Mouse (Mus musculus) liver, embryonic 12.5 days (tissue): ENCODE measurements around the gene 2610318N02Rik. TPM values are rescaled to one million over a fixed set of nuclear protein-coding genes. Genes with fewer than 3 reads are reported as not detected.

Source experiments
- ATAC-seq: fragments of 200-750 bp; cut with Nextera tagmentation; 2 replicates; pipeline ENCODE4 v1.8.0; 2017; ENCODE audit warnings: moderate number of reproducible peaks, mild to moderate bottlenecking, moderate library complexity
- H3K27ac ChIP-seq: fragments of 300-500 bp; sonication (generic); 2 replicates; pipeline ENCODE4 v1.5.1; 2016; ENCODE audit warnings: mild to moderate bottlenecking
- H3K27me3 ChIP-seq: fragments of 300-500 bp; sonication (generic); replicated peaks from 2 replicates; pipeline ENCODE4 v1.6.1; 2016; ENCODE audit warnings: mild to moderate bottlenecking, moderate library complexity
- H3K36me3 ChIP-seq: fragments of 300-500 bp; sonication (generic); 2 replicates; pipeline ENCODE4 v1.6.1; 2016; ENCODE audit warnings: mild to moderate bottlenecking, moderate library complexity
- H3K4me1 ChIP-seq: fragments of 300-500 bp; sonication (generic); 2 replicates; pipeline ENCODE4 v1.6.1; 2016
- H3K4me2 ChIP-seq: fragments of 300-500 bp; sonication (generic); 2 replicates; pipeline ENCODE4 v1.6.1; 2016; ENCODE audit warnings: mild to moderate bottlenecking, moderate library complexity
- H3K4me3 ChIP-seq: fragments of 300-500 bp; sonication (generic); 2 replicates; pipeline ENCODE4 v1.5.1; 2016; ENCODE audit warnings: mild to moderate bottlenecking, moderate library complexity
- H3K9ac ChIP-seq: fragments of 300-500 bp; sonication (generic); 2 replicates; pipeline ENCODE4 v1.6.1; 2016; ENCODE audit warnings: mild to moderate bottlenecking, moderate library complexity
- H3K9me3 ChIP-seq: fragments of 300-500 bp; sonication (generic); replicated peaks from 2 replicates; pipeline ENCODE4 v1.6.1; 2016; ENCODE audit warnings: mild to moderate bottlenecking, moderate library complexity
- WGBS: fragments of 180-500 bp; shearing (Covaris S2); methylation state at CpG from one replicate; pipeline ENCODE4 v1.1.7; 2016; ENCODE audit not compliant: insufficient replicate concordance; 5-methylcytosine and 5-hydroxymethylcytosine counted together
- polyA plus RNA-seq: library from polyadenylated mRNA; unstranded; fragments of >200 nt; fragmentation: Nextera tagmentation; extraction: Ambion mirVana; gene quantifications from 2 replicates; pipeline ENCODE4 v1.2.1, GENCODE M21; 2016

2610318N02Rik gene
- polyA plus RNA-seq, 1 experiment from 2014 or later: 33.4 TPM

DNA sequence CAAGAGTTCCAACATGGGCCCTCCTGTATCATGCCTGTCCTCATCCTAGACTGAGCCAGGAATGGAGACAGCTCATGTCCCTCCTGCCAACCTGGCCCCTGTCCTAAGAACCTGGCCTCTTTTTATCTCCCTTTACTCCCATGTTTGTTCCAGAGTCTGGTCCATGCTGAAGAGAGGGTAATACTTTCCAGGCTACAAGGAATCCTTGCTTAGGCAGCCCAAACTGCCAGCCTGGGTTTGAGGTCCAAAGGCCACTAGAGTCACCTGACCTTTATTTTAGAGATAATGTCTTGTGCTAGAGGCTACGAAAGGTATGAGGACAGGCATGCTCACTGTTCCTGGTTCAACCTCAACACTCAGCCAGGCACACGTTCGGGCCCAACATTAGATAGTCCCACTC is 28.0 kb downstream of the 2610318N02Rik start:
- no peak overlapping the region for H3K9ac ChIP-seq
- 84% methylated on average over 3 of the region's 3 CpGs for WGBS
- ATAC-seq: peak; percentile 45; the same call in 1 of the 2 replicates

DNA sequence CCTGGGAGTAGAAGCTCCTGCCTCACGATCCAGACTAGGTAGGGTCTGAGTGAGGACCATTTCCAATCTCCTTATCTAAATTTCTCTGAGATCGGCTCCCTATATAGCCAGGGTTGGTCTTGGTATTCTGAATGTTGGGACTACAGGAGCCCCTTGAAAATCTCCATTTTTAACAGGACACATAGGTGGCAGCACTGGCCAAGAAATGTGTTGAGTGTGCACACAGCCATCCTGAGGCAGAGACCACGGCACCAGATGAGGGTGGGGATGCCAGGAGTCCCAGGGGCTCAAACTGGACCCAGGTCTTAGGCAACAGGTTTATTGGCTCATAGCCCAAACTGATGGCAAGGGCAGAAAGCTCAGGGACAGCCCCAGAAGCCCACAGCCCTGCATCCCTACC is 36.6 kb downstream of the 2610318N02Rik start:
- 86% methylated on average over 3 of the region's 3 CpGs for WGBS
- Histone ChIP-seq H3K4me3 (no peak overlapping the region), H3K36me3 (peaks cover 95% of the 10 kb centered on the region), H3K27ac (no peak overlapping the region), H3K4me2 (no peak overlapping the region), H3K4me1 (no peaks in the 10 kb centered on the region), H3K9me3 (no peaks in the 10 kb centered on the region), H3K27me3 (no peaks in the 10 kb centered on the region), H3K9ac (no peak overlapping the region)
- no peak for ATAC-seq

More for the DNA sequence above, 28.0 kb downstream of the 2610318N02Rik start:
- no peaks in the 10 kb centered on the region for H3K4me1 ChIP-seq
- H3K36me3 ChIP-seq: peaks cover 100% of the 10 kb centered on the region
- H3K27me3 ChIP-seq: no peaks in the 10 kb centered on the region
- H3K4me2 ChIP-seq: no peak overlapping the region
- no peaks in the 10 kb centered on the region for H3K9me3 ChIP-seq
- no peak overlapping the region for H3K27ac ChIP-seq
- H3K4me3 ChIP-seq: no peak overlapping the region

DNA sequence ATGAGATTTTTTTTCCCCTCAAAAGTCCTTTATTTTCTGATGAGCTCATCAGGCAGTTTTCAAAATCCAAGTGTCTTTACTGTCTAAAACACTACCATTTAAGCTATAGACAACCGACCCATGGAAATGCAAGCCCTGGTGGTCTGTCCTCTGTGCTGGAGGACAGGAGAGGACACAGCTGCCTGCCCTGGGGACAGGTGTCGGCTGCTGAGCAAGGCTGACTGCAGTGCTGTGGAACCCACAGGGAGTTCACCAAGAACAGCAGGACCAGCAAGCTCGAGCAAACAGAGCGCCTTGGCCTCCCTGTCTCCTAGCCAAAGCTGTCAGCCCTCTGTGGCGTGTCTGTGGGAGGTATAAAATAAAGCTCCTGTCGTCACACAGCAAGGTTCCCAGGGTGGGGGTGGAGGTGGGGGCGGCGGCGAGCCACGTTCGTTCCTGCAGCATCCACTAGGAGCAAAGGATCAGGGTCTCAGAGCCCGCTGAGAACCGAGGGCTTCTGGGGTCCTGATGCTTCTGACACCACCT is 38.2 kb downstream of the 2610318N02Rik start:
- Histone ChIP-seq H3K27me3 (no peaks in the 10 kb centered on the region), H3K9me3 (no peaks in the 10 kb centered on the region), H3K27ac (no peak overlapping the region), H3K36me3 (peaks cover 92% of the 10 kb centered on the region), H3K4me1 (no peaks in the 10 kb centered on the region), H3K4me3 (no peak overlapping the region), H3K9ac (no peak overlapping the region), H3K4me2 (no peak overlapping the region)
- WGBS: 86% methylated on average over 13 of the region's 13 CpGs
- ATAC-seq: no peak

DNA sequence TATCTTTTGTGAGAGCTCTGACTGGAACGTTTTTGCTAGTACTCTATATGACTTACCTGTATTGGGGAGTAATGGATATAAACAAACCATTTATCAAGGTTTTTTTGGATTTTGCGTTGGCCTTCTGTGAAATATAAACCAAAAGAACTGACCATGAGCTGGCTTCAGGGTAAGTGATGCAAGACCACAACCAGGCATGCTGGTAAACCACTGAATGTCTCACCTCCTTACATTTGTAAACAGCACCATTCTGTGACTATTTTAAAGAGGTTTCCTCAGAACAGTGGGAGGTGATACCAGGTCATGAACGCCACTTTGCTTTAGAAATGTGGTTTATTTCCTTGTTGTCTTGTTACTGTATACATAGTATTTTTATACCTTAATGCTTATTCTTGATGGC is 38.7 kb downstream of the 2610318N02Rik start:
- H3K9me3 ChIP-seq: no peaks in the 10 kb centered on the region
- no peak overlapping the region for H3K27ac ChIP-seq
- no peak for ATAC-seq
- H3K27me3 ChIP-seq: no peaks in the 10 kb centered on the region
- H3K4me3 ChIP-seq: no peak overlapping the region
- WGBS: 75% methylated on average over 3 of the region's 3 CpGs
- no peak overlapping the region for H3K4me2 ChIP-seq
- H3K36me3 ChIP-seq: peaks cover 90% of the 10 kb centered on the region
- no peaks in the 10 kb centered on the region for H3K4me1 ChIP-seq
- no peak overlapping the region for H3K9ac ChIP-seq

- Histone ChIP-seq H3K27ac (no peak overlapping the region; the same call in 1 of the 2 replicates), H3K4me1 (no peaks in the 10 kb centered on the region), H3K4me2 (no peak overlapping the region), H3K36me3 (peaks cover 84% of the 10 kb centered on the region), H3K9me3 (no peaks in the 10 kb centered on the region), H3K9ac (no peak overlapping the region), H3K27me3 (no peaks in the 10 kb centered on the region), H3K4me3 (no peak overlapping the region)
- no peak for ATAC-seq
- WGBS: 82% methylated on average over 4 of the region's 4 CpGs
Observed at GRCm38 (mm10) chr16:17085636-17086035, 39.3 kb downstream of the 2610318N02Rik start.

- no peak for ATAC-seq
- Histone ChIP-seq H3K4me2 (no peak overlapping the region), H3K9me3 (no peaks in the 10 kb centered on the region), H3K9ac (no peak overlapping the region), H3K27me3 (no peaks in the 10 kb centered on the region), H3K27ac (no peak overlapping the region), H3K4me1 (peaks cover 5% of the 10 kb centered on the region; the same call in 1 of the 2 replicates), H3K36me3 (peaks cover 51% of the 10 kb centered on the region), H3K4me3 (no peak overlapping the region)
- 80% methylated on average over 6 of the region's 6 CpGs for WGBS
Observed at GRCm38 (mm10) chr16:17082121-17082792, 42.7 kb downstream of the 2610318N02Rik start.

DNA sequence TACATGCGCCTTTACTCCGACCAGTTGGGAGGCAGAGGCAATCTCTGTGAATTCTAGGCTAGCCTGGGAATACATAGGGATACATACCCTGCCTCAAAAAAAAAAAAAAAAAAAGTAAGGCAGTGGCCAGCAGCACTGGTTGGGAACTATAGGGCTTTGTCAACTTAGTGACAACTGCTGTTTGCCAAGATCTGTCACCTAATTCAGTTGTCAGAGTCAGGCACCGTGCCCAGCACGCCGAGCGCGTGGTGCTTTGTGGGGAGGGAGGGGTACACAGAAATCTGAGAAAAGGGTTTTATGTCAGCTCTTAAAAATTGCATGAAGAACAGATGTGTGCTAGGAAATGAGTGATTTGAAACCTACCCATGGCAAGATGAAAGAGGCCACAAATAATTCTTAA is 46.9 kb downstream of the 2610318N02Rik start:
- no peak overlapping the region for H3K4me2 ChIP-seq
- peaks cover 14% of the 10 kb centered on the region for H3K36me3 ChIP-seq
- ATAC-seq: no peak
- H3K9me3 ChIP-seq: 0 out of 2 replicates have a peak, but pooled peaks cover 6% of the 10 kb centered on the region
- H3K4me1 ChIP-seq: peaks cover 5% of the 10 kb centered on the region; the same call in 1 of the 2 replicates
- 79% methylated on average over 7 of the region's 7 CpGs for WGBS
- no peak overlapping the region for H3K4me3 ChIP-seq
- H3K27me3 ChIP-seq: peaks cover 2% of the 10 kb centered on the region; the same call in 1 of the 2 replicates
- no peak overlapping the region for H3K9ac ChIP-seq
- no peak overlapping the region for H3K27ac ChIP-seq

DNA sequence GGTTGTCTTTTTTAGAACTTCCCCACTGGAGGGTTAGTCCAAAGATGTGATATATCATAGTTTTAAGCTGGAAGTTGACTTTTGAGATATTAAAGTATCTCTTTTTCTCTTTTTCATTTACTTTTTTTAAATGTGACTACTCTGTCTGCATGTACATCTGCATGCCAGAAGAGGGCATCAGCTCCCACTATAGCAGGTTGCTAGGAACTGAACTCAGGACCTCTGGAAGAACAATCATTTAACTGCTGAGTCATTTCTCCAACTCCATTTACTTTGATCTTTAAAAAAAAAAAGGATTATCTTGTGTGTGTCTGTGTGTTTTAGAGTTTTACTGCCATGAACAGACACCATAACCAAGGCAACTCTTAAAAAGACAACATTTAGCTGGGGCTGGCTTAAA is 48.1 kb downstream of the 2610318N02Rik start:
- Histone ChIP-seq H3K4me3 (no peak overlapping the region), H3K4me2 (no peak overlapping the region), H3K4me1 (peaks cover 5% of the 10 kb centered on the region; the same call in 1 of the 2 replicates), H3K36me3 (peaks cover 5% of the 10 kb centered on the region; the same call in 1 of the 2 replicates), H3K9ac (no peak overlapping the region), H3K9me3 (0 out of 2 replicates have a peak, but pooled peaks cover 6% of the 10 kb centered on the region), H3K27ac (no peak overlapping the region), H3K27me3 (peaks cover 12% of the 10 kb centered on the region; the same call in 1 of the 2 replicates)
- no peak for ATAC-seq

DNA sequence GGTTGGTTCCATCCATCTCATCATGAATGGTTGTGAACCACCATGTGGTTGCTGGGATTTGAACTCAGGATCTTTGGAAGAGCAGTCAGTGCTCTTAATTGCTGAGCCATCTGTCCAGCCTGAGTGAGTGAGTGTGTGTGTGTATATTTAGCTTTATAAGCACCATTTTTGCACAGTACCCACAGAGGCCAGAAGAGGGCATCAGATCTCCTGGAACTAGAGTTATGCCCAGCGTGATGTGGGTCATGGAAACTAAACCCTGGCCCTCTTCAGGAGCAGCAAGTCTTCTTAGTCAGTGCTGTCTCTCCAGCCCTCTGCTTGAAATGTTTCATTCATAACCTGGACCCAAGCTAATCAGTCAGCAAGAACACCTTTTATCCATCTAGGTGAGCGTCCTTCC is 48.7 kb downstream of the 2610318N02Rik start:
- Histone ChIP-seq H3K4me3 (no peak overlapping the region), H3K36me3 (no peaks in the 10 kb centered on the region), H3K9me3 (0 out of 2 replicates have a peak, but pooled peaks cover 6% of the 10 kb centered on the region), H3K4me2 (no peak overlapping the region), H3K27me3 (peaks cover 16% of the 10 kb centered on the region), H3K27ac (no peak overlapping the region), H3K4me1 (peaks cover 5% of the 10 kb centered on the region; the same call in 1 of the 2 replicates), H3K9ac (no peak overlapping the region)
- 82% methylated on average over 2 of the region's 2 CpGs for WGBS
- no peak for ATAC-seq

DNA sequence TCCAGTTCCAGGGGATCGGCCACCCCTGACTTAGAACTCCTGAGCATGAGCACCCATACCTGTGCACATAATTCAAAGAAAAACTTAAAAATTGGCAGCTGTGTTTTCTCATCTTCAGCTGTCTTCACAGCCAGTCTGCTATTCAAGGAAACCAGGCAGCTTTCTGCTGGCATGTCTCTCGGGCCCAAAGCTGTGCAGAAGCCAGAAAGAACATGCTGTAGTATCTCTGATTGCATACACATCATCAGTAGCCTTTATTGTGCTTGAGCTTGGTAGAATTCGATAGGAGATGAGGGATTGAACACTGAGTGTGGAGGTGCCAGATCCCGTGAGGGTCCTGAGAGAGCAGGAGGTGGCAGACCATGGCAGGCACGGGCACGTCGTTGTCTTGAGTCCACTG is 52.0 kb downstream of the 2610318N02Rik start:
- no peak for ATAC-seq
- no peak overlapping the region for H3K9ac ChIP-seq
- no peaks in the 10 kb centered on the region for H3K36me3 ChIP-seq
- H3K27me3 ChIP-seq: peaks cover 43% of the 10 kb centered on the region
- no peak overlapping the region for H3K4me2 ChIP-seq
- 70% methylated on average over 7 of the region's 7 CpGs for WGBS
- no peak overlapping the region for H3K27ac ChIP-seq
- 0 out of 2 replicates have a peak, but pooled peaks cover 6% of the 10 kb centered on the region for H3K9me3 ChIP-seq
- H3K4me1 ChIP-seq: peaks cover 24% of the 10 kb centered on the region
- no peak overlapping the region for H3K4me3 ChIP-seq

DNA sequence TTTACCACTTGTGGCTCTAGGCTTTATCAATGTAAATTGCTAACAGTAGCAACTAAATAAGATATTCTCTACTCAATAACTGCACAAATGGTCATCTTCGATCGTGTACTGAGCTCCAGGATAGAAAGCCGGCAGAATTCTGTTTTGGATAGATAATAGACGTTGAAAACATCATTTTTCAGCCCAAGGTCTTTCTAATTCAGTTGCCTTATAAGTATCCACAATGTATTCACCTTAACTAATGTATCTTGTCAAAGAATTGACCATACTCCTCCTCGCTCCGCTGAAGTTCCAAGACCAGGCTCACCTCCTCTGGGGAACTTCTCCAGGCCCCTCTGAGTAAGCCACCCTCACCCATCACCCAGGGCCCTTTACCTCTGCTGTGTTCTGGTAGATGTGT is 54.3 kb downstream of the 2610318N02Rik start:
- H3K27me3 ChIP-seq: peaks cover 54% of the 10 kb centered on the region
- peak overlapping the region; percentile 71 for H3K4me3 ChIP-seq
- H3K36me3 ChIP-seq: no peaks in the 10 kb centered on the region
- peaks cover 19% of the 10 kb centered on the region for H3K4me1 ChIP-seq
- H3K9ac ChIP-seq: peak overlapping the region; percentile 69; the same call in 1 of the 2 replicates
- 50% methylated on average over 6 of the region's 6 CpGs for WGBS
- H3K4me2 ChIP-seq: peak overlapping the region; percentile 97
- ATAC-seq: no peak
- H3K27ac ChIP-seq: no peak overlapping the region
- H3K9me3 ChIP-seq: 0 out of 2 replicates have a peak, but pooled peaks cover 3% of the 10 kb centered on the region
